Mouse (Mus musculus): ENCODE measurements around the gene Trmt6.

DNA sequence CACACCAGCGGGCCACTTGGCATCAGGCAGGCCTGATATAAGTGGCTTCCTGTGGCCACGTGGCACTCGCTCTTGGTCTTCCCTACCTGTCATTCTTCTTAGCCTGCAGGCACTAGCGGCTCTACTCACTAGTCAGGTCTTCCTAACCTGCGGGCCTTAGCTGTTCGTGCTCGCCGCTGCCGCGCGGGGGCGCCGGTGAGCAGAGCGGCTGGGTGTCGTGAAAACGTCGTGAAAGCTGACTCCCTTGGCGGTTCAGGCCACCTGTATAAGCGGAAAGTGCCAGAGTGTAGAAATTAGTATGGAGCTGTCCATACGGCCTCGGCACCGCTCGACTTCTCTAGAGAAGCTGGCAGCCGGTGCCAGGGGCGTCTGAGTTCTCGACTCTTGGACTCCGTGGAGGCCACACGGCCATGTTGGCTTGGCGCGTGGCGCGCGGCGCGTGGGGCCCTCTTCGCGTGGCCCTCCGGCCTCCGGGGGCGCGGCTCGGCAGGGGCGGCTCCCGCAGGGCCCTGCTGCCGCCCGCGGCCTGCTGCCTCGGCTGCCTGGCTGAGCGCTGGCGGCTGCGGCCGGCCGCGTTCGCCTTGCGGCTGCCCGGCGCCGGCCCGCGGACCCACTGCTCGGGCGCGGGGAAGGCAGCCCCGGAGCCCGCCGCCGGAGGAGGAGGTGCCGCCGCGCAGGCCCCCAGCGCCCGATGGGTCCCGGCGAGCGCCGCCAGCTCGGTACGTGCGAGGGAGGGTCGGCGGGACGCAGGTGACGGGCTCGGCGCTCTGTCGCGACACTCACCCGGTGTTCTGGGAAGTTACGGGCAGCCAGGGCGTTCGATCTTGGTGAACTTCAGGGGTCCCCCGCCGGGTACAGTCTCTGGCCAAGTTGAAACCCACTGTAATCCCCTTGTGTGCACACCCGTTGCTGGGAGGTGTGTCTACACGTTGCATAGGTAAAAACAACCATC lies 30.8 kb upstream of the Trmt6 start, which contains the start of gene Crls1:
- TF ChIP-seq GATA1 (IDR thresholded peaks at IDR 0.05; ENCODE audit: low read length) (no peak), TAL1 (IDR thresholded peaks at IDR 0.05; ENCODE audit: low read length) (no peak)
